Mouse (Mus musculus) left cerebral cortex, adult 2 months (tissue): ENCODE measurements around the gene Cd70. TPM values are rescaled to one million over a fixed set of nuclear protein-coding genes. Genes with fewer than 3 reads are reported as not detected.

Experiments
- DNase-seq, 2 experiments: peaks; one replicate each; pipeline ENCODE4 v3.0.0; 2021 to 2022; ENCODE audit warnings: low spot score in 2 of 2, mixed read lengths in 1 of 2; ENCODE audit errors: extremely low spot score in 1 of 2
- H3K27ac ChIP-seq: fragments of 200-600 bp; 2 replicates; pipeline ENCODE4 v1.8.1; 2022
- H3K4me3 ChIP-seq: fragments of 200-600 bp; 2 replicates; pipeline ENCODE4 v1.8.1; 2022
- CTCF ChIP-seq: fragments of 200-600 bp; IDR thresholded peaks from 2 replicates; pipeline ENCODE4 v1.8.1; 2022; ENCODE audit warnings: antibody characterized with exemption, mild to moderate bottlenecking, moderate library complexity
- intact Hi-C: fragments of 180-260 bp; cut with DNase I; formaldehyde crosslinking; loops from one replicate; pipeline ENCODE4 v1.15.1; 2025
- total RNA-seq, 2 experiments: library from RNA; stranded (reverse); gene quantifications; 2 replicates each; pipeline ENCODE4 v1.2.3; 2021

Cd70 gene
- total RNA-seq, 2 experiments from 2014 or later = 0.58 TPM; not detected in 1

GRCm38 (mm10) chr17:57131793-57132192, 17.8 kb downstream of the Cd70 start:
- no peak overlapping the region for H3K27ac ChIP-seq
- intact Hi-C loops = no loop called here
- DNase-seq = no peak

GRCm38 (mm10) chr17:57125853-57126622, 23.5 kb downstream of the Cd70 start:
- no peak for DNase-seq
- no peak overlapping the region for H3K4me3 ChIP-seq
- H3K27ac ChIP-seq = no peak overlapping the region
- intact Hi-C loops = no loop called here
- TF ChIP-seq CTCF = no peak

More at GRCm38 (mm10) chr17:57131793-57132192, 17.8 kb downstream of the Cd70 start:
- no peak for TF ChIP-seq CTCF
- no peak overlapping the region for H3K4me3 ChIP-seq

- no peak for TF ChIP-seq CTCF
- intact Hi-C loops = no loop called here
These were observed 24.8 kb downstream of the Cd70 start for GRCm38 (mm10) chr17:57124792-57125191.

GRCm38 (mm10) chr17:57123192-57124118, 26.1 kb downstream of the Cd70 start:
- no peak for TF ChIP-seq CTCF
- Histone ChIP-seq H3K4me3 (no peak overlapping the region), H3K27ac (no peak overlapping the region)
- DNase-seq = no peak
- intact Hi-C loops = no loop called here

More at GRCm38 (mm10) chr17:57124792-57125191, 24.8 kb downstream of the Cd70 start:
- H3K4me3 ChIP-seq = no peak overlapping the region
- no peak for DNase-seq
- no peak overlapping the region for H3K27ac ChIP-seq

GRCm38 (mm10) chr17:57121856-57122255, 27.7 kb downstream of the Cd70 start:
- Histone ChIP-seq H3K4me3 (no peak overlapping the region), H3K27ac (no peak overlapping the region)
- TF ChIP-seq CTCF = no peak
- intact Hi-C loops = no loop called here
- no peak for DNase-seq

- intact Hi-C loops = no loop called here
- no peak for TF ChIP-seq CTCF
- no peak overlapping the region for H3K4me3 ChIP-seq
- no peak for DNase-seq
- H3K27ac ChIP-seq = no peak overlapping the region
These were observed 30.8 kb downstream of the Cd70 start for GRCm38 (mm10) chr17:57118524-57119349.

- Histone ChIP-seq H3K27ac (no peak overlapping the region), H3K4me3 (no peak overlapping the region)
- TF ChIP-seq CTCF = no peak
- intact Hi-C loops = no loop called here
- DNase-seq = no peak
These were observed 32.8 kb downstream of the Cd70 start for GRCm38 (mm10) chr17:57116801-57117200.

GRCm38 (mm10) chr17:57112768-57113474, 36.7 kb downstream of the Cd70 start:
- intact Hi-C loops = no loop called here
- no peak for DNase-seq
- H3K4me3 ChIP-seq = no peak overlapping the region
- no peak for TF ChIP-seq CTCF
- no peak overlapping the region for H3K27ac ChIP-seq

GRCm38 (mm10) chr17:57110005-57110404, 39.6 kb downstream of the Cd70 start:
- no peak overlapping the region for H3K27ac ChIP-seq
- DNase-seq = no peak
- TF ChIP-seq CTCF = no peak
- H3K4me3 ChIP-seq = no peak overlapping the region
- intact Hi-C loops = no loop called here

GRCm38 (mm10) chr17:57108666-57109171, 40.9 kb downstream of the Cd70 start:
- intact Hi-C loops = no loop called here
- no peak overlapping the region for H3K4me3 ChIP-seq
- no peak for TF ChIP-seq CTCF
- no peak overlapping the region for H3K27ac ChIP-seq
- no peak for DNase-seq
